In genomic region chr3:128881685-128882444, GRCm38 (mm10) we compare ENCODE assay signal across 14 mouse cellular contexts.
A peak's percentile ranks its signal among the peaks of the same experiment; 100 is the strongest.
DNase-seq lines count a peak whose midpoint lies in the region; ATAC-seq and TF ChIP-seq lines count a peak whose summit lies in the region.
"Had no signal": no experiment of that assay in that cellular context is flagged by ENCODE, and none has a peak within 500 bp of the region (broad histone marks: within the 10 kb centered on the region; RNA-seq: fewer than 3 reads in every experiment).

No protein-coding gene starts in this region.

- H3K9ac ChIP-seq in lung, embryonic 14.5 days: no peak overlapping the region
- no peak overlapping the region for H3K9ac ChIP-seq in hindbrain, embryonic 15.5 days
- H3K9ac ChIP-seq in neural tube, embryonic 15.5 days (replicated peaks): no peak overlapping the region
- H3K9ac ChIP-seq: heart, embryonic 12.5 days; lung, embryonic 15.5 days; midbrain, embryonic 12.5 days had no signal

- no peak for TF ChIP-seq CTCF in lung, embryonic 14.5 days (IDR thresholded peaks at IDR 0.05; ENCODE audit: low read depth)
- TF ChIP-seq CTCF in lung, adult 2 months (IDR thresholded peaks at IDR 0.05; ENCODE audit: insufficient read depth, low read length): no peak

- H3K4me2 ChIP-seq in lung, embryonic 14.5 days: peak overlapping the region; percentile 16; the same call in 1 of the 2 replicates
- H3K4me2 ChIP-seq in hindbrain, embryonic 15.5 days: peak overlapping the region; percentile 15; the same call in 1 of the 2 replicates
- H3K4me2 ChIP-seq in neural tube, embryonic 15.5 days: 0 out of 2 replicates have a peak overlapping the region, but pooled peaks have one; percentile 4
- H3K4me2 ChIP-seq: heart, embryonic 12.5 days; lung, embryonic 15.5 days; midbrain, embryonic 12.5 days had no signal

- TF ChIP-seq POLR2A in lung, adult 2 months (IDR thresholded peaks at IDR 0.05; ENCODE audit: borderline replicate concordance, extremely low read depth, low read depth, low read length): no peak

- no peaks in the 10 kb centered on the region for H3K9me3 ChIP-seq in lung, embryonic 14.5 days (ENCODE audit: low read depth, low read length)
- no peaks in the 10 kb centered on the region for H3K9me3 ChIP-seq in hindbrain, embryonic 15.5 days
- H3K9me3 ChIP-seq in neural tube, embryonic 15.5 days (replicated peaks): no peaks in the 10 kb centered on the region
- H3K9me3 ChIP-seq: heart, embryonic 12.5 days; lung, embryonic 15.5 days; midbrain, embryonic 12.5 days had no signal

- H3K4me3 ChIP-seq in lung, embryonic 14.5 days (ENCODE audit: low read depth, low read length): no peak overlapping the region
- no peak overlapping the region for H3K4me3 ChIP-seq in lung, adult 2 months (replicated peaks; ENCODE audit: extremely low read depth, low read depth, low read length)
- no peak overlapping the region for H3K4me3 ChIP-seq in hindbrain, embryonic 15.5 days
- H3K4me3 ChIP-seq in neural tube, embryonic 15.5 days (replicated peaks): no peak overlapping the region
- H3K4me3 ChIP-seq: heart, embryonic 12.5 days; lung, embryonic 15.5 days; midbrain, embryonic 12.5 days had no signal

- 26% methylated on average over 10 of the region's 10 CpGs for WGBS in lung, embryonic 14.5 days
- WGBS in lung, adult 2 months: 38% methylated on average over 10 of the region's 10 CpGs
- WGBS in hindbrain, embryonic 15.5 days: 40% methylated on average over 10 of the region's 10 CpGs
- 28% methylated on average over 10 of the region's 10 CpGs for WGBS in neural tube, embryonic 15.5 days

- no peak overlapping the region for H3K27ac ChIP-seq in lung, embryonic 14.5 days (ENCODE audit: low read depth)
- H3K27ac ChIP-seq in hindbrain, embryonic 15.5 days (replicated peaks): no peak overlapping the region
- no peak overlapping the region for H3K27ac ChIP-seq in neural tube, embryonic 15.5 days (replicated peaks)
- H3K27ac ChIP-seq: lung, embryonic 15.5 days; midbrain, embryonic 12.5 days had no signal

- 0 out of 2 replicates have a peak, but pooled peaks have one; percentile 49 for ATAC-seq in lung, embryonic 14.5 days (ENCODE audit: insufficient read depth)
- no peak for ATAC-seq in hindbrain, embryonic 15.5 days (ENCODE audit: low FRiP score, low read depth)
- no peak for ATAC-seq in neural tube, embryonic 15.5 days (ENCODE audit: low FRiP score)
- ATAC-seq: intestine, embryonic 16.5 days had no signal

- H3K27me3 ChIP-seq in lung, embryonic 14.5 days (ENCODE audit: insufficient read depth, low read length): no peaks in the 10 kb centered on the region
- H3K27me3 ChIP-seq in hindbrain, embryonic 15.5 days: no peaks in the 10 kb centered on the region
- no peaks in the 10 kb centered on the region for H3K27me3 ChIP-seq in neural tube, embryonic 15.5 days (replicated peaks)
- H3K27me3 ChIP-seq: heart, embryonic 12.5 days; lung, embryonic 15.5 days; midbrain, embryonic 12.5 days had no signal

- DNase-seq in embryo, embryonic 11 days: peak; percentile 25
- DNase-seq in embryo, embryonic 9.5 days (ENCODE audit: extremely low spot score): no peak
- peak; percentile 41 for DNase-seq in lung, embryonic 14.5 days
- no peak for DNase-seq in lung, adult 2 months
- no peak for DNase-seq in cerebellum, adult 18-20 months
- DNase-seq in right cerebral cortex, adult 2 months (ENCODE audit: low spot score in 2 of 2): no peak
- DNase-seq: adrenal gland, postnatal 25 days; cerebellum, adult 8-10 months had no signal

- no peaks in the 10 kb centered on the region for H3K36me3 ChIP-seq in lung, embryonic 14.5 days (ENCODE audit: insufficient read depth)
- no peaks in the 10 kb centered on the region for H3K36me3 ChIP-seq in hindbrain, embryonic 15.5 days
- no peaks in the 10 kb centered on the region for H3K36me3 ChIP-seq in neural tube, embryonic 15.5 days
- H3K36me3 ChIP-seq: heart, embryonic 12.5 days; lung, embryonic 15.5 days; midbrain, embryonic 12.5 days had no signal

- no peaks in the 10 kb centered on the region for H3K4me1 ChIP-seq in lung, embryonic 14.5 days (ENCODE audit: insufficient read depth)
- no peaks in the 10 kb centered on the region for H3K4me1 ChIP-seq in lung, adult 2 months (ENCODE audit: control insufficient read depth, insufficient read depth, low read length)
- H3K4me1 ChIP-seq in hindbrain, embryonic 15.5 days (replicated peaks): 0 out of 2 replicates have a peak, but pooled peaks cover 6% of the 10 kb centered on the region
- peaks cover 6% of the 10 kb centered on the region; the same call in 1 of the 2 replicates for H3K4me1 ChIP-seq in neural tube, embryonic 15.5 days
- H3K4me1 ChIP-seq: heart, embryonic 12.5 days had no signal

Comparison
In these comparisons a context has a peak if more than half of its experiments do, and no peak if none do; other contexts are left out.
1. DNase-seq: peak in embryo, embryonic 11 days (single experiment) and lung, embryonic 14.5 days (single experiment); none in embryo, embryonic 9.5 days (single experiment), lung, adult 2 months (single experiment), cerebellum, adult 18-20 months (0 of 2) and right cerebral cortex, adult 2 months (0 of 2).
2. Peak in every context shown above with its lines, with median percentiles within 50 percentile points of each other: H3K4me2 ChIP-seq.